Mouse (Mus musculus): ENCODE measurements around the gene Retreg1.

Retreg1 gene

GRCm38 (mm10) chr15:25826531-25826961 is 16.4 kb upstream of the Retreg1 start:
- in situ Hi-C loops (cut with MseI, MboI), result no loop called here

DNA sequence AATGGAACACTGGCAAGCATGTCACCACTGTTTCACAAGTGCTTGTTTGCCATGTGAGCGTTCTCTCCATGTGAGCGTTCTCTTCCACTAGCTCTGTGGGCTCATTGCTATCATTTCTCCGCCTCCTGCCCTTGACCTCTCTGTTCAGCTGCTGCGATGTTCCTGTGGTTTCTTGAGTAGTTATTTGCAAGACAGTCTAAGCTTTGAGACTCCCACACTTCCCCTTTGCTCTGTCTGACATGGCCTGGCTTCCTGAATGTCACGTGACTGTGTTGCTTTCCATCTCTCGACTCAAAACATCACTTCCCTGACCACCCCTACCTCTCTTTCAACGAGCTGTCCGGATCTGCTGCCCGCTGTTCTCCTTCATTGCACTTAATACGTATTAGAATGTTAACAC is 14.5 kb upstream of the Retreg1 start:
- in situ Hi-C loops (cut with MseI, MboI), result no loop called here

DNA sequence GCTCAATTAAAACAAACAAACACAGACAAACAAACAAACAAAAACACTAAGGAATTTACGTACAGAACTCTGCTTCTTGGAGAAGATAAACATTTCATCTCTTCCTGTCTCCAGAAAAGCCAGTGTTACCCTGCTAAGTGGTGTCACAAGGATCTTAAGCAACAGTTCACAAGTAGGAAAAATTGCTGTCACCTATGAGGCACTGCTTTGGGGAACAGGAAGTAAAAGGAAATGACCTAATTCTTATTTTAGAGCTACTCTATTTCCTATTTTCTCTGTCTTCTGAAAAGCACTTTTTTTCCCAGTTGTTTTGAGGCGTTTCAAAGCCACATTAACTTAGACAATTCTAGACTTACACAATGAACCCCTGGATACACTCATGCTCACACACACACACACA is 12.6 kb upstream of the Retreg1 start:
- in situ Hi-C loops (cut with MseI, MboI), result no loop called here

- in situ Hi-C loops (cut with MseI, MboI), result no loop called here
Measured at GRCm38 (mm10) chr15:25834282-25834681, 8.7 kb upstream of the Retreg1 start.

GRCm38 (mm10) chr15:25834920-25835674 is 7.9 kb upstream of the Retreg1 start:
- in situ Hi-C loops (cut with MseI, MboI), result no loop called here

GRCm38 (mm10) chr15:25842462-25843085 is 406 bp upstream of the Retreg1 start:
- in situ Hi-C loops (cut with MseI, MboI), result no loop called here

GRCm38 (mm10) chr15:25844013-25844570 is 1.1 kb downstream of the Retreg1 start:
- in situ Hi-C loops (cut with MseI, MboI), result no loop called here

- in situ Hi-C loops (cut with MseI, MboI), result no loop called here
Measured at GRCm38 (mm10) chr15:25844771-25845170, 1.8 kb downstream of the Retreg1 start.

DNA sequence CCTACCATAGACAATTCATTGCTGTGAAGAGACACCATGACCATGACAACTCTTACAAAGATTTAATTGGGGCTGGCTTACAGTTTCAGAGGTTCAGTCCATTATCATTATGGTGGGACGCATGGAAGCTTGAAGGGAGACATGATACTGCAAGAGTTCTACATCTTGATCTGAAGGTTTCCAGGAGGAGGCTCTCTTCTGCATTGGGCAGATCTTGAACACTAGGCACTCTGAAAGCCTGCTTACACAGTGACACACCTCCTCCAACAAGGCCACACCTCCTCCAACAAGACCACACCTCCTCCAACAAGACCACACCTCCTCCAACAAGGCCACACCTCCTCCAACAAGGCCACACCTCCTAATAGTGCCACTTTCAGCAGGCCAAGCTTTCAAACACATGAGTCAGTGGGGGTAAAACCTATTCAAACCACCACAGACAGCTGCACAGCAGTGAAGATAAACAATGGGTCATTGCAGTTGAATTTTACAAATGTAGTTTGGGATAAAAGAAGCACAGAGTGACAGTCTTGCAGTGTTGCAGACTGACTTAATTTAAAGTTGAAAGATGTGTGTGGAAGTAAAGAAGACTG is 4.7 kb downstream of the Retreg1 start:
- in situ Hi-C loops (cut with MseI, MboI), result no loop called here

DNA sequence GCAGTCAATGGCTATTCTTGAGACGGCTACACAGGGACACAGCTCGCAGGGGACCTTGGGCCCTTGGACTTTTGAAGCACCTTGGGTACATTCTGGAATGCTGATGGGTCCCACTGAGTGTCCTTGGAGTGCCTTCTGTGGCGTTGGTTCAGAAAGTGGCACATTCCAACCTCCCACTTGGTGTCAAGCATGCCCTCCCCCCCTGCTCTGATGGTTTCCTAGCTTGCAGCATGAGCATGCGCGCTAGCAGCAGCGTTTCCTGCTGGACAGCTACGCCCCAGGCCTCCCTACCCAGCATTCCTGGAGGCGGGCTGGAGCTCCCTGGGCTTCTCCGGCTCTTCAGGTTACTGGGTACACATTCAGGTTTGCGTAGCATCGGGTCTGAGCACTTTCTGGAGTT is 7.6 kb downstream of the Retreg1 start:
- in situ Hi-C loops (cut with MseI, MboI), result no loop called here

- in situ Hi-C loops (cut with MseI, MboI), result no loop called here
Measured at GRCm38 (mm10) chr15:25854270-25854904, 11.4 kb downstream of the Retreg1 start.

GRCm38 (mm10) chr15:25858611-25859058 is 15.7 kb downstream of the Retreg1 start:
- in situ Hi-C loops (cut with MseI, MboI), result no loop called here

- in situ Hi-C loops (cut with MseI, MboI), result no loop called here
Measured at GRCm38 (mm10) chr15:25859469-25859868, 16.5 kb downstream of the Retreg1 start.

GRCm38 (mm10) chr15:25861900-25862299 is 18.9 kb downstream of the Retreg1 start:
- in situ Hi-C loops (cut with MseI, MboI), result no loop called here

- in situ Hi-C loops (cut with MseI, MboI), result no loop called here
Measured at GRCm38 (mm10) chr15:25865605-25866004, 22.6 kb downstream of the Retreg1 start.

DNA sequence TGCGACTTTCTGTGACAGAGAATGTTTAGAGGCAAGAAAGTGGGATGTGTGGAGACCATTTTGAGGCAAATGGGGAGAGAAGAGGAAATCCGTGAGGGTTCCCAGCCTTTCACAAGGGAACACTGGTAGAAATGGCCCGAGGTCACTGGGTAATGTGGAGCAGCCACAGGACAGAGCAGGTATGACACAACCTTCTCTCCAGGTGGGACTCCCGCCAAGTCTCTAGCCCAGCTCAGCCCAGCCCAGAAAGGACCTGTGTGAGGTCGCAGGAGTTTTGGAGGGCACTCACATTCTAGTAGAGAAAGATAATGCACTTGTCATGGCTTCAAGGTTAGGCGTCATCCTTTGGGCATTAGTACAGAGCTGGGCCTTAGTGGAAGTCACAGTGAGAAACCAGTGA is 23.1 kb downstream of the Retreg1 start:
- in situ Hi-C loops (cut with MseI, MboI), result no loop called here

DNA sequence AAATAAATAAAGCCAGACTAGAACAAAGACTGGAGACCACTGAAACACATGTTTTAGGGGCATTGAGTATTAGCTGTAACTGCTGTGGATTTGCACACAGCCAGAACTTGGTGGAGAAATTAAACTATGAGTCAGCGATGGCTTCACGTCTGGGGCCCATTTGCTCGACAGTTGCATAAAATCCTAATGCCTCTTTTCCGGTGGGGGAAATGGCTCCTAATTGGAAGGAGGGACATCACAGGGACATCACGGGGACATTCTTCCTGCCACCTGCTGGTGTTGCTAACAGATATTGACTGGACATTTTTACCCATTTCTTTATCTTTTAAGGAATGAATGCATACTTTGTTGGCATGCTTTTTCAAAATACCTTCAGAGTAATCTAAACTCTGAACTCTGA is 26.1 kb downstream of the Retreg1 start:
- in situ Hi-C loops (cut with MseI, MboI), result no loop called here

- in situ Hi-C loops (cut with MseI, MboI), result no loop called here
Measured at GRCm38 (mm10) chr15:25871470-25871869, 28.5 kb downstream of the Retreg1 start.

DNA sequence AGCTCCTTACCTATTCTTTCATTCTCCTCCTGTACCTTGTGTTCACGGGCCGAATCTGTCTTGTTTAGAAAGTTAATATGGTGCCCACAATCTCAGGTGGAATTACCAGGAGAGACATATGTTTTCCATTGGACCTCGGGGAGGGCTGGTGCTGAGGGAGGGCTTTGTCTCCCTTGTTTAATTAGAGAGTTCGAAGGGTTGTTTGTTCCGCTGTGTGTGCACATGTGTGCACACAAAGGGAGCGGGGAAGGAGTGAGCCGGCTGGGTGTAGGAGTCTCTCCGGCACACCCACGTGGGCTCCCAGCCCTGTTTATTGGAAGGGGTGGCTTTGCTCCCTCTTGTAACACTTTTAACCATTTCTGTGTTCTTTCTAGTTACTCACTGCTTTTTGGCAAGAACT is 29.1 kb downstream of the Retreg1 start:
- in situ Hi-C loops (cut with MseI, MboI), result no loop called here

DNA sequence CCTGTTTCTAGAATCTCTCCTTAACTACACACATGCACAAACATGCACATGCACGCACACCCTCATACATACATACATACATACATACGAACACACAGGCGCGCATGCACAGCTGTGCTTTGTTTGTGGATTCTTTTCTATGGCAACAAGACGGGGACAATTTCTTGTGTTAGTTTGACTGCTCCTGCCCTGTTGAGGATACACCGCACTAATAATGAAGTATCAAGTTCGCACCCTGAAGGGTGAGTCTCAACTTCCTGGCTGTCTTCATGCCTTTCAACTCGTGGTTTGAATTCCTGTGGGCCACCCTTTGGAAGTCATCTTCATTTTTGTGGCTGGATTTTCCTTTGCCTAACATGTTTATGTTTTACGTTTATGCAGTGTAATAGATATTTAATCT is 29.7 kb downstream of the Retreg1 start:
- in situ Hi-C loops (cut with MseI, MboI), result no loop called here

GRCm38 (mm10) chr15:25873536-25873935 is 30.6 kb downstream of the Retreg1 start:
- in situ Hi-C loops (cut with MseI, MboI), result no loop called here

GRCm38 (mm10) chr15:25876601-25877161 is 33.7 kb downstream of the Retreg1 start:
- in situ Hi-C loops (cut with MseI, MboI), result no loop called here

All from mouse trophoblast stem cell (cell line).